Mouse (Mus musculus) left cerebral cortex, postnatal 14 days (tissue): ENCODE results near the gene Aipl1. TPM values are rescaled to one million over a fixed set of nuclear protein-coding genes. Genes with fewer than 3 reads are reported as not detected.

Source experiments
- DNase-seq, 2 experiments: peaks; one replicate each; pipeline ENCODE4 v3.0.0; 2021 to 2022; ENCODE audit warnings: low spot score in 2 of 2, mixed read lengths in 1 of 2
- intact Hi-C: fragments of 180-260 bp; cut with DNase I; formaldehyde crosslinking; loops from one replicate; pipeline ENCODE4 v1.15.1; 2025
- total RNA-seq, 2 experiments: library from RNA; stranded (reverse); gene quantifications; 2 replicates each; pipeline ENCODE4 v1.2.3; 2021

The Aipl1 gene
- total RNA-seq, 2 experiments from 2014 or later: not detected

DNA sequence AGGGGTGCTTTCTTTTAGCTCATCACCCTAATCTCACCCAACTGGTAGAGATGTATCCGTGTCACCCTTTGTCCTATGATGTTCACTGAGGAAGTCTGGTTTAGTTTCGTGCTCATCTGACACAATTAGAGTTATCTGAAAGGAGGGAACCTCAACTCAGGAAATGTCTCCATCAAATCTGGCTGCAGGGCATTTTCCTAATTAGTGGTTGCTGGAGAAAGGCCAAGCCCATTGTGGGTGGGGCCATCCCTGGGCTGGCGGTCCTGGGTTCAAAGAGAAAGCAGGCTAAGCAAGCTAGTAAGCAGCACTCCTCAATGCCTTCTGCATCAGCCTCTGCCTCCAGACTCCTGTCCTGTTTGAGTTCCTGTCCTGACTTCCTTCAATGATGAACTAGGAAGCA is 14.9 kb upstream of the Aipl1 start:
- intact Hi-C loops: loop anchor here (5.0 kb wide), 2 partner anchors 40 to 85 kb away; partner anchors contain the start of gene Pitpnm3
- no peak for DNase-seq

- DNase-seq: peak; percentile 63 to 65
- intact Hi-C loops: loop anchor here (5.0 kb wide), 2 partner anchors 41 to 86 kb away; partner anchors contain the start of gene Pitpnm3
These were observed 13.9 kb upstream of the Aipl1 start for GRCm38 (mm10) chr11:72050895-72051858.

- intact Hi-C loops: loop anchor here (5.0 kb wide), 2 partner anchors 42 to 87 kb away; partner anchors contain the start of gene Pitpnm3
- no peak for DNase-seq
These were observed 13.0 kb upstream of the Aipl1 start for GRCm38 (mm10) chr11:72050168-72050894.

DNA sequence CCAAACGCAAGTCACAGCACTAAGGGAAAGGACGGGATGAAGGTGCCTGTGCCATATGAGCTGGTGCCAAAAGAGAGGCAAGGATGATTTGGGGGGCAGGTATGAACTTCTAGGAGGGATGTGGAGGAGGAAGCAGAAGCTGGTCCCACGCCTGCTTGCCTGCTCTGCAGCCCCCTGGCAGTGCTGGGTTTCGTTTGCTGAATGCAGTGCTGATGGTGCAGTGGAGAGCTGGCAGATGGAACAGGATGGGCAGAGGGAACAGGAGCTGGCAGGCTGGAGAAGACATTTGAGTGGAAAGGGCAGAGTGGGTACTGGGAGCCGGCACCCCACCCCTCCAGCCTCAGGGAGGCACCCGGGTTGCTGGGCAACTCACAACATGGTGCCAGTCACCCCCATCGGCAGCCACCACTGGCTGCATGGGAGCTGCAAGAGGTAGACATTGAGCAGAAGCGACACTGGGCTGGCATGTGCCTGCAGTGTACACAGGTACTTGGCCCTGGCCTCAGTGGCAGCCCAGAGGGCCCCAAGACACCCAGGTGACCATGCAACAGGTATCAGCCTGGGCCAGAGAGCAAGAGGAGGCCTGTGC is 12.0 kb upstream of the Aipl1 start:
- DNase-seq: no peak
- intact Hi-C loops: no loop called here

- intact Hi-C loops: no loop called here
- DNase-seq: no peak
These were observed 11.4 kb upstream of the Aipl1 start for GRCm38 (mm10) chr11:72048730-72049129.

DNA sequence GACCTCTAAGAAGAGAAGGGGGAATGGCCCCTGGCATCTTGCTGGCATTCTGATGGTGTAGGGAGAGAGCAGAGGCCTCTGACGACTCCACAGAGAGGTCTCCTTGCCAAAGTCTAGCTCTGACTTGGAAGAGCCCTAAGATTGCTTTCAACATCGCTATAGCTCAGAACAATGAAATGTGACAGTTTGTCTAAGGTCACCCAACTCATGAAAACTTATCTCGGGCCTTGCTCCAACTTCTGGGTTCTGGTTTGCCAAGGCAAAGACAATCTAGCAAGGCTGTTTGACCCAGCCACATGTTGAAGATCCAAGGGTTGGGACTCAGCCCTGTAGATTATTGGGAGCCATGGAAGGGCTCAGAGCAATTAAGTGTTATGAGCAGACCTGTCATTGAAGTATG is 6.9 kb upstream of the Aipl1 start:
- intact Hi-C loops: no loop called here

GRCm38 (mm10) chr11:72042631-72043030 is 5.3 kb upstream of the Aipl1 start:
- DNase-seq: no peak
- intact Hi-C loops: no loop called here

More for the DNA sequence above, 6.9 kb upstream of the Aipl1 start:
- no peak for DNase-seq

DNA sequence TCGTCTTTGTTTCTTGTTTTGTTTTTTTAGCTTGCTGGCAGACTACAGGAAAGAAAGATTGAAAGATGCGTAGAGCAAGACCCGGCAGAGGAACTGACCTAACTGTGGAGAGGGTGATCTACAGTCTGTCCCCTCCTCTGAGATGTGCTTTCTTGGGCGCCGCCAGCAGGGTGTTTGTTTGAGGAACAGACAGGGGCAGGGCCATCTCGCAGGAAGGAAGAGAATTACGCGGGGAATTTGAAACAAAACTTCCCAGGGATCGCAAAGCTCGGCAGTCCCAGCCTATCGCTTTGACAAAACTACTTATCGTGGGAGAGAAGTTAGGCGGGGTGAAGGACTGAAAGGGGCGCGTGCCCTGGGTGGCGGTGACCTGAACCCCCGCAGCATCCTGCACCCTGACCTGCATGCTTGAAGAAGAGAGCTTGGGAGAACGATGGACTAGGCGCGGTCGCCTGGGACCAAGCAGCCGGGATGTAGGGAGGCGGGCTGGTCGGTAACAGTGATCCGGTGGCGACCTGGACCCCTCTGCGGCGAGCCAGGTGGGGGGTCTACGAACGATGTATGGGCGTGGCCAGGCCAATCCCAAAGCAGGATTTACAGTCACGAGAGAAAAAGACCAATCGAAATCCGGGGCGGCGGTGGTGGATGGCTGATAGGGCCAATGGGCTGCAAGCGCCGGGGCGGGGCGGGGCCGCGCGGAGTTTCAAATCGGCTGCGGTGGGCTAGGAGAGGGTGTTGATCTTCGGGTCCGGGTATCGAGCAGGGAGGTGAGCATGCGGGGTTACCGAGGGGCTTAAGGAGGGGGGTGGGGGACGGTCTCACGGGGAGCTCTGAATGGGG is 4.7 kb upstream of the Aipl1 start, which contains the start of gene Pimreg:
TSS of gene Pimreg (plus strand) at position 265 of the 840 bp plus-strand sequence.
- intact Hi-C loops: no loop called here
- DNase-seq: peak; percentile 84 to 88

DNA sequence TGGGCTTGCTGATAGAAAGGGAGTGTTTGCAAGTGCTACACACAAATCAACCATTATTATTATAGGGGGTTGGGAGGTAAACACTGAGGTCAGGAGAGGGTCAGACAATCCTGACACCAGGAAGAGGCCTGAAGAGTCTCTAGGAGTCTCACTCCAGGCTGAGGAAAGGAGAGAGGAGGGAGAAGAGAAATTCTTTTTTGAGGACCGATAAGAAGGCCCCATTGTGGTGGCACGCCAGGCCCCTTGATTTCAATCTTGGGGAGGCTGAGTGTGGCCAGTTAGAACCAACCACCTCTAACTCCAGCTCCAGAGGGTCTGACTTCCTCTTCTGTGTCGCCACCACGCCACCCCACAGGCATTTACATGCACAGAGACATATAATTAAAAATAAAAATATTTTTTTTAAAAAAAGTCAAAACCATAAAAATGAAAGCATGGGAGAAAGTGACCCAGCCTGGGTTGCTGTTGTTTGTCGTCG is 4.0 kb upstream of the Aipl1 start:
- intact Hi-C loops: no loop called here
- no peak for DNase-seq

- DNase-seq: peak in 1 of 2 experiments; percentile 60
- intact Hi-C loops: no loop called here
These were observed 2.5 kb upstream of the Aipl1 start for GRCm38 (mm10) chr11:72039599-72040386.

GRCm38 (mm10) chr11:72037996-72038395 is 687 bp upstream of the Aipl1 start:
- DNase-seq: peak; percentile 86 to 88
- intact Hi-C loops: loop anchor here (1.0 kb wide), 1 partner anchor 692 kb away; no protein-coding TSS in a partner anchor

- no peak for DNase-seq
- intact Hi-C loops: no loop called here
These were observed 4.7 kb downstream of the Aipl1 start for GRCm38 (mm10) chr11:72032589-72032988.

DNA sequence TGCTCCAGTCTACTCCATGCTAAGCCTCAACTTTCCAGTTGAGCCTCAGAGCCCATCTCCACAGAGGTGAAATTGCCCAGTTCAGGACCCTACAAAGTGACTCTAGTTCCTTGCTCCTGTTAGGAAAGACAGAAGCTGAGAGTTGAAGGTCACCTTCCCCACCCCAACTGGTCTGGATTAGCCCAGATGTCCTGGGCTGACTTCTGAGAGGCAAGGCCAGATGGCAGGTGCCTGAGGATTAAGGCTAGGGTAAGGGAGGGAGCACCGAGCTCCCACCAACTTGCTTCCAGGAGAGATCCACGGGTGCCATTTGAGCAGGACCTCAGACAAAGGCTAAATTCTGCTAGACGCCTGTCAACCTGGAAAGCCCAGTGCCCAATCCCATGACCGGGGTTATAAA is 5.2 kb downstream of the Aipl1 start:
- no peak for DNase-seq
- intact Hi-C loops: no loop called here

GRCm38 (mm10) chr11:72031353-72031752 is 6.0 kb downstream of the Aipl1 start:
- intact Hi-C loops: no loop called here
- no peak for DNase-seq

- intact Hi-C loops: loop anchor here (10.0 kb wide), 1 partner anchor 174 kb away; no protein-coding TSS in a partner anchor
These were observed 8.2 kb downstream of the Aipl1 start for GRCm38 (mm10) chr11:72029143-72029542.

GRCm38 (mm10) chr11:72027836-72028235 is 9.5 kb downstream of the Aipl1 start:
- intact Hi-C loops: loop anchor here (10.0 kb wide), 1 partner anchor 173 kb away; no protein-coding TSS in a partner anchor
- no peak for DNase-seq

More at GRCm38 (mm10) chr11:72029143-72029542, 8.2 kb downstream of the Aipl1 start:
- peak; percentile 39 to 63 for DNase-seq

DNA sequence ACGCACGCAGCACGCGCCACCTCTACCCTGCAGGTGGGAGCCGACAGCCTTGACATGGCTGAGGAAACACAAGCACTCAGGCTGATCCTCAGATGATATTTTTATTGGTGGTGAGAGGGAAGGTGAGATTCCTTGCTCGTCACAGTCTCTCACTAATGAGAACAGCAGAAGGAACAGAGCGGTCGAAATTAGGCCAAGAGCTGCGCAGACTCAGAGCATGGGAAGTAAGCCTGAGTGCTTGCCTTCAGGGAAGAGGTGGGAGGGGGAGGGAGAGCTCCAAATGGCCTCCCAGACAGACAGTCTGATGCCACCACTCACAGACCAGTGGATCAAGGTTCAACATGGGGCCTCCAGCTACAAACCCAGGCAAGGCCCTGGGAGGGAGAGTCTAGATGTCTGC is 10.8 kb downstream of the Aipl1 start:
- intact Hi-C loops: loop anchor here (10.0 kb wide), 1 partner anchor 172 kb away; no protein-coding TSS in a partner anchor

More for the DNA sequence above, 10.8 kb downstream of the Aipl1 start:
- no peak for DNase-seq
